Mouse (Mus musculus) ES-E14 (cell line): ENCODE results near the gene AC131692.1.

ENCODE experiments used
- HCFC1 ChIP-seq: IDR thresholded peaks from 2 replicates; pipeline ENCODE4 v1.6.1; 2012; ENCODE audit warnings: low read length, inconsistent platforms, borderline replicate concordance; ENCODE audit not compliant: insufficient read depth
- ZNF384 ChIP-seq: IDR thresholded peaks from 2 replicates; pipeline ENCODE4 v1.6.1; 2012; ENCODE audit warnings: low read depth, low read length, inconsistent platforms

GRCm38 (mm10) chr19:6073889-6074288 lies 20.3 kb upstream of the AC131692.1 start:
- no peak for TF ChIP-seq ZNF384
- TF ChIP-seq HCFC1, result no peak
